Comparison of ENCODE assay signal across 19 mouse cellular contexts in genomic region chr5:28175570-28175919, GRCm38 (mm10). TPM values are rescaled to one million over a fixed set of nuclear protein-coding genes. Genes with fewer than 3 reads are reported as not detected.
A peak's percentile ranks its signal among the peaks of the same experiment; 100 is the strongest.
DNase-seq lines count a peak whose midpoint lies in the region; ATAC-seq and TF ChIP-seq lines count a peak whose summit lies in the region.
"Had no signal": no experiment of that assay in that cellular context is flagged by ENCODE, and none has a peak within 500 bp of the region (broad histone marks: within the 10 kb centered on the region; RNA-seq: fewer than 3 reads in every experiment).

No protein-coding gene starts in this region.

- peak; percentile 46 for DNase-seq in A20 (ENCODE audit: low read depth, low spot score)
- no peak for DNase-seq in hindbrain, embryonic 14.5 days (ENCODE audit: low spot score)
- no peak for DNase-seq in adrenal gland, adult 18-20 months (ENCODE audit: low spot score in 2 of 2)
- DNase-seq in urinary bladder, adult 2 months (ENCODE audit: low spot score) = no peak
- DNase-seq: heart, adult 18-20 months; heart, postnatal 14 days; kidney, postnatal 14 days; right cerebral cortex, postnatal 14 days; thymus, postnatal 4 days had no signal

- ATAC-seq in hindbrain, embryonic 14.5 days (ENCODE audit: low FRiP score) = 0 out of 2 replicates have a peak, but pooled peaks have one; percentile 28
- no peak for ATAC-seq in midbrain, embryonic 12.5 days (ENCODE audit: low FRiP score, low read depth)
- ATAC-seq in CD4-positive, CD25-positive, alpha-beta regulatory T cell, adult 4 months = no peak
- ATAC-seq: intestine, postnatal 0 days; liver, embryonic 12.5 days had no signal

- TF ChIP-seq CTCF in E14TG2a.4 (conservative IDR thresholded peaks at IDR 0.05; ENCODE audit: low read length) = no peak

- peaks cover 9% of the 10 kb centered on the region for H3K9me3 ChIP-seq in E14TG2a.4 (ENCODE audit: low read length)
- H3K9me3 ChIP-seq in hindbrain, embryonic 14.5 days (ENCODE audit: control insufficient read depth, low read length) = no peaks in the 10 kb centered on the region
- no peaks in the 10 kb centered on the region for H3K9me3 ChIP-seq in midbrain, embryonic 12.5 days
- H3K9me3 ChIP-seq: forebrain, embryonic 12.5 days; liver, embryonic 12.5 days; lung, embryonic 15.5 days had no signal

- peak overlapping the region; percentile 21; the same call in 1 of the 2 replicates for H3K9ac ChIP-seq in hindbrain, embryonic 14.5 days
- H3K9ac ChIP-seq in midbrain, embryonic 12.5 days (replicated peaks) = peak overlapping the region; percentile 59
- H3K9ac ChIP-seq: forebrain, embryonic 12.5 days; liver, embryonic 12.5 days; lung, embryonic 15.5 days had no signal

- peak overlapping the region; percentile 66 for H3K4me3 ChIP-seq in E14TG2a.4 (replicated peaks; ENCODE audit: low read length)
- H3K4me3 ChIP-seq in hindbrain, embryonic 14.5 days (replicated peaks; ENCODE audit: low read length) = peak overlapping the region; percentile 3; the same call in 1 of the 2 replicates
- peak overlapping the region; percentile 34 for H3K4me3 ChIP-seq in midbrain, embryonic 12.5 days
- H3K4me3 ChIP-seq: forebrain, embryonic 12.5 days; liver, embryonic 12.5 days; lung, embryonic 15.5 days had no signal

- no peaks in the 10 kb centered on the region for H3K36me3 ChIP-seq in E14TG2a.4 (ENCODE audit: insufficient read depth, low read length)
- H3K36me3 ChIP-seq in hindbrain, embryonic 14.5 days (replicated peaks; ENCODE audit: control insufficient read depth, insufficient read depth) = no peaks in the 10 kb centered on the region
- no peaks in the 10 kb centered on the region for H3K36me3 ChIP-seq in midbrain, embryonic 12.5 days
- H3K36me3 ChIP-seq: forebrain, embryonic 12.5 days; liver, embryonic 12.5 days; lung, embryonic 15.5 days had no signal

- H3K4me2 ChIP-seq in hindbrain, embryonic 14.5 days (replicated peaks) = peak overlapping the region; percentile 38
- H3K4me2 ChIP-seq in midbrain, embryonic 12.5 days (replicated peaks) = peak overlapping the region; percentile 48
- H3K4me2 ChIP-seq: forebrain, embryonic 12.5 days; liver, embryonic 12.5 days; lung, embryonic 15.5 days had no signal

- 3% methylated on average over 10 of the region's 10 CpGs for WGBS in hindbrain, embryonic 14.5 days
- WGBS in midbrain, embryonic 12.5 days = under 1% methylated on average over 10 of the region's 10 CpGs

- H3K4me1 ChIP-seq in E14TG2a.4 (replicated peaks; ENCODE audit: low read depth, low read length) = peaks cover 76% of the 10 kb centered on the region
- H3K4me1 ChIP-seq in hindbrain, embryonic 14.5 days (replicated peaks; ENCODE audit: control insufficient read depth, insufficient read depth, low read length) = no peaks in the 10 kb centered on the region; the same call in 1 of the 2 replicates
- peaks cover 40% of the 10 kb centered on the region; the same call in 1 of the 2 replicates for H3K4me1 ChIP-seq in midbrain, embryonic 12.5 days
- H3K4me1 ChIP-seq: liver, embryonic 12.5 days; lung, embryonic 15.5 days had no signal

- peaks cover 63% of the 10 kb centered on the region for H3K27me3 ChIP-seq in E14TG2a.4 (ENCODE audit: insufficient read depth, low read length)
- peaks cover 96% of the 10 kb centered on the region for H3K27me3 ChIP-seq in hindbrain, embryonic 14.5 days (ENCODE audit: control insufficient read depth, insufficient read depth, low read length)
- peaks cover 89% of the 10 kb centered on the region for H3K27me3 ChIP-seq in midbrain, embryonic 12.5 days
- H3K27me3 ChIP-seq: CH12.LX had no signal

- H3K27ac ChIP-seq in hindbrain, embryonic 14.5 days = peak overlapping the region; percentile 73
- peak overlapping the region; percentile 91 for H3K27ac ChIP-seq in midbrain, embryonic 12.5 days (replicated peaks)
- H3K27ac ChIP-seq: forebrain, embryonic 12.5 days; liver, embryonic 12.5 days; lung, embryonic 15.5 days had no signal

RNA-seq across cellular contexts. Expression of gene En2, which starts 10.1 kb away (rescaled TPM):
- 0.07 and 0.98 TPM in 2 replicates for polyA plus RNA-seq in hindbrain, embryonic 14.5 days (2014; fragmentation: Nextera tagmentation; extraction: Ambion mirVana)
- 1.5 and 2.1 TPM in 2 replicates for polyA plus RNA-seq in midbrain, embryonic 12.5 days (2016; fragmentation: Nextera tagmentation; extraction: Ambion mirVana)
- total RNA-seq in adrenal gland, adult 18-20 months (2021) = under 1 TPM in 1 of 2 experiments, not detected in 1; 0.13 TPM
- polyA plus RNA-seq in urinary bladder, adult 2 months (2012; rRNA removed) = not detected in 2 replicates
- polyA plus RNA-seq in CD4-positive, CD25-positive, alpha-beta regulatory T cell, adult 4 months (2017; shearing (Covaris generic)) = not detected
- total RNA-seq: CH12.LX; heart, postnatal 14 days; megakaryocyte, adult 5-6 weeks had no signal
- polyA plus RNA-seq: embryonic facial prominence, embryonic 14.5 days; forebrain, embryonic 12.5 days; intestine, postnatal 0 days; liver, embryonic 12.5 days; lung, embryonic 15.5 days had no signal

Comparison
In these comparisons a context has a peak if more than half of its experiments do, and no peak if none do; other contexts are left out.
1. H3K4me3 ChIP-seq: peak in every context shown above with its lines; median percentile 66 in E14TG2a.4; 34 in midbrain, embryonic 12.5 days; 3 in hindbrain, embryonic 14.5 days.